Mouse (Mus musculus) kidney, postnatal 0 days (tissue): ENCODE results near the gene Hmcn1. TPM values are rescaled to one million over a fixed set of nuclear protein-coding genes. Genes with fewer than 3 reads are reported as not detected.

ENCODE experiments used
- ATAC-seq: fragments of 200-750 bp; cut with Nextera tagmentation; replicated peaks from 2 replicates; pipeline ENCODE4 v1.8.0; 2017; ENCODE audit warnings: low read depth, moderate number of reproducible peaks, moderate TSS enrichment, moderate library complexity; ENCODE audit not compliant: low FRiP score
- DNase-seq: peaks from one replicate; pipeline ENCODE4 v3.0.0-alpha.2; 2016; ENCODE audit warnings: low spot score
- H3K27ac ChIP-seq: fragments of 300-500 bp; sonication (generic); 2 replicates; pipeline ENCODE4 v1.5.1; 2014; ENCODE audit warnings: mild to moderate bottlenecking
- H3K27me3 ChIP-seq: fragments of 300-500 bp; sonication (generic); 2 replicates; pipeline ENCODE4 v1.6.1; 2014; ENCODE audit warnings: low read length, mixed read lengths; ENCODE audit not compliant: insufficient read depth
- H3K36me3 ChIP-seq: fragments of 300-500 bp; sonication (generic); 2 replicates; pipeline ENCODE4 v1.6.1; 2014; ENCODE audit warnings: low read length, mixed read lengths; ENCODE audit not compliant: insufficient read depth
- H3K4me1 ChIP-seq: fragments of 300-500 bp; sonication (generic); replicated peaks from 2 replicates; pipeline ENCODE4 v1.6.1; 2014; ENCODE audit warnings: antibody characterized with exemption, low read length, mixed read lengths; ENCODE audit not compliant: insufficient read depth
- H3K4me2 ChIP-seq: fragments of 300-500 bp; sonication (generic); 2 replicates; pipeline ENCODE4 v1.6.1; 2014; ENCODE audit warnings: mild to moderate bottlenecking, low read length, moderate library complexity, mixed read lengths
- H3K4me3 ChIP-seq: fragments of 300-500 bp; sonication (generic); replicated peaks from 2 replicates; pipeline ENCODE4 v1.5.1; 2014; ENCODE audit warnings: low read depth, low read length
- H3K9ac ChIP-seq: fragments of 300-500 bp; sonication (generic); 2 replicates; pipeline ENCODE4 v1.6.1; 2014; ENCODE audit warnings: low read depth, low read length
- H3K9me3 ChIP-seq: fragments of 300-500 bp; sonication (generic); replicated peaks from 2 replicates; pipeline ENCODE4 v1.6.1; 2016; ENCODE audit warnings: low read length, inconsistent platforms, mixed read lengths
- CTCF ChIP-seq: IDR thresholded peaks from 2 replicates; pipeline ENCODE4 v1.5.1; 2016; ENCODE audit warnings: antibody characterized with exemption, low read depth, mild to moderate bottlenecking, moderate library complexity
- WGBS: fragments of 180-500 bp; shearing (Covaris S2); extraction: QIAGEN DNeasy Blood & Tissue Kit; methylation state at CpG from one replicate; pipeline ENCODE4 v1.1.7; 2014; 5-methylcytosine and 5-hydroxymethylcytosine counted together
- polyA plus RNA-seq: library from polyadenylated mRNA; unstranded; fragments of >200 nt; fragmentation: Nextera tagmentation; extraction: Ambion mirVana; gene quantifications from 2 replicates; pipeline ENCODE4 v1.2.1, GENCODE M21; 2015

Gene Hmcn1
- polyA plus RNA-seq, 1 experiment from 2014 or later = 31.6 TPM

GRCm38 (mm10) chr1:150681433-150681832, 311.8 kb downstream of the Hmcn1 start:
- no peak for DNase-seq
- Histone ChIP-seq H3K27ac (no peak overlapping the region), H3K36me3 (0 out of 2 replicates have a peak, but pooled peaks cover 7% of the 10 kb centered on the region), H3K4me1 (no peaks in the 10 kb centered on the region), H3K9me3 (no peaks in the 10 kb centered on the region), H3K4me3 (no peak overlapping the region), H3K4me2 (peak overlapping the region; percentile 7; the same call in 1 of the 2 replicates), H3K27me3 (no peaks in the 10 kb centered on the region), H3K9ac (no peak overlapping the region)
- no peak for ATAC-seq
- TF ChIP-seq CTCF = no peak
- WGBS = 78% methylated on average over 3 of the region's 3 CpGs

- Histone ChIP-seq H3K27me3 (no peaks in the 10 kb centered on the region), H3K9ac (no peak overlapping the region)
- 78% methylated on average over 15 of the region's 15 CpGs for WGBS
These were observed 312.2 kb downstream of the Hmcn1 start for GRCm38 (mm10) chr1:150681006-150681405.

GRCm38 (mm10) chr1:150680345-150680744, 312.9 kb downstream of the Hmcn1 start:
- WGBS = 66% methylated on average over 4 of the region's 4 CpGs
- no peak for DNase-seq
- no peak for TF ChIP-seq CTCF

More at GRCm38 (mm10) chr1:150681006-150681405, 312.2 kb downstream of the Hmcn1 start:
- no peak for ATAC-seq
- TF ChIP-seq CTCF = no peak
- no peak for DNase-seq
- Histone ChIP-seq H3K4me2 (peak overlapping the region; percentile 7; the same call in 1 of the 2 replicates), H3K4me3 (no peak overlapping the region), H3K4me1 (no peaks in the 10 kb centered on the region), H3K27ac (no peak overlapping the region), H3K36me3 (0 out of 2 replicates have a peak, but pooled peaks cover 7% of the 10 kb centered on the region), H3K9me3 (no peaks in the 10 kb centered on the region)

GRCm38 (mm10) chr1:150645314-150645713, 347.9 kb downstream of the Hmcn1 start:
- Histone ChIP-seq H3K9ac (no peak overlapping the region), H3K27me3 (no peaks in the 10 kb centered on the region), H3K4me3 (no peak overlapping the region), H3K4me1 (no peaks in the 10 kb centered on the region), H3K4me2 (no peak overlapping the region), H3K27ac (no peak overlapping the region), H3K9me3 (no peaks in the 10 kb centered on the region), H3K36me3 (peaks cover 4% of the 10 kb centered on the region; the same call in 1 of the 2 replicates)
- no peak for TF ChIP-seq CTCF
- no peak for DNase-seq
- 88% methylated on average over 1 of the region's 1 CpGs for WGBS
- no peak for ATAC-seq

More at GRCm38 (mm10) chr1:150680345-150680744, 312.9 kb downstream of the Hmcn1 start:
- Histone ChIP-seq H3K4me3 (no peak overlapping the region), H3K36me3 (0 out of 2 replicates have a peak, but pooled peaks cover 7% of the 10 kb centered on the region), H3K27ac (no peak overlapping the region), H3K4me1 (no peaks in the 10 kb centered on the region), H3K9me3 (no peaks in the 10 kb centered on the region), H3K27me3 (no peaks in the 10 kb centered on the region), H3K9ac (no peak overlapping the region), H3K4me2 (no peak overlapping the region)
- ATAC-seq = no peak

GRCm38 (mm10) chr1:150639522-150639921, 353.7 kb downstream of the Hmcn1 start:
- WGBS = 52% methylated on average over 6 of the region's 6 CpGs
- H3K27me3 ChIP-seq = no peaks in the 10 kb centered on the region
- no peak overlapping the region for H3K4me2 ChIP-seq
- no peaks in the 10 kb centered on the region for H3K9me3 ChIP-seq
- no peak for TF ChIP-seq CTCF
- H3K27ac ChIP-seq = no peak overlapping the region
- no peak for ATAC-seq
- peak; percentile 15 for DNase-seq
- no peak overlapping the region for H3K4me3 ChIP-seq
- H3K36me3 ChIP-seq = no peaks in the 10 kb centered on the region
- no peak overlapping the region for H3K9ac ChIP-seq
- no peaks in the 10 kb centered on the region for H3K4me1 ChIP-seq

GRCm38 (mm10) chr1:150632506-150632905, 360.7 kb downstream of the Hmcn1 start:
- Histone ChIP-seq H3K4me1 (no peaks in the 10 kb centered on the region), H3K36me3 (0 out of 2 replicates have a peak, but pooled peaks cover 3% of the 10 kb centered on the region), H3K4me3 (no peak overlapping the region), H3K27me3 (no peaks in the 10 kb centered on the region), H3K27ac (no peak overlapping the region), H3K4me2 (no peak overlapping the region), H3K9ac (no peak overlapping the region), H3K9me3 (no peaks in the 10 kb centered on the region)
- no peak for DNase-seq
- WGBS = 77% methylated on average over 4 of the region's 4 CpGs
- TF ChIP-seq CTCF = peak; percentile 50
- no peak for ATAC-seq

GRCm38 (mm10) chr1:150631856-150632171, 361.4 kb downstream of the Hmcn1 start:
- Histone ChIP-seq H3K9ac (no peak overlapping the region), H3K4me2 (no peak overlapping the region), H3K9me3 (no peaks in the 10 kb centered on the region), H3K36me3 (0 out of 2 replicates have a peak, but pooled peaks cover 8% of the 10 kb centered on the region), H3K27me3 (no peaks in the 10 kb centered on the region), H3K4me1 (no peaks in the 10 kb centered on the region), H3K27ac (no peak overlapping the region), H3K4me3 (no peak overlapping the region)
- ATAC-seq (no peak), DNase-seq (no peak)
- 93% methylated on average over 3 of the region's 3 CpGs for WGBS
- no peak for TF ChIP-seq CTCF
